Mouse (Mus musculus): ENCODE results near the gene Thrb. TPM values are rescaled to one million over a fixed set of nuclear protein-coding genes. Genes with fewer than 3 reads are reported as not detected.
A peak's percentile ranks its signal among the peaks of the same experiment; 100 is the strongest.

Gene Thrb
- polyA plus RNA-seq, 2 experiments, result 0.86 to 2.5 TPM

DNA sequence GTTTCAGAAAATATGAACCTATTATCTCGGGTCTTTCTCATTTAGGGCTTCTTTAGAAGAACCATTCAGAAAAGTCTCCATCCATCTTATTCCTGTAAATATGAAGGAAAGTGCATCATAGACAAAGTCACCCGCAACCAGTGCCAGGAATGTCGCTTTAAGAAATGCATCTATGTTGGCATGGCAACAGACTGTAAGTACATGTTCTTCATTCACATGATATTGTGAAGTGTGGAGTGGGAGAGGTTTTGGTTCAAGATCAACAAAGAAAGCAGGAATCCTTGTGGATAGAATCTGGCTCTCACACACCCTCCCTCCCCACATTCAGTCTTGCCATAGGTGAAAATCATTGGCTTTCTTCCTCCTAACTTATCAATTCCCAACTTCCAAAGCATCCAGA, 348.5 kb downstream of the Thrb start:
- TF ChIP-seq EP300 (IDR thresholded peaks at IDR 0.05; ENCODE audit: low read depth) (no peak), CTCF (IDR thresholded peaks at IDR 0.05; ENCODE audit: low read depth) (no peak)
- Histone ChIP-seq H3K4me3 (ENCODE audit: insufficient read depth in 1 of 2, low read depth in 2 of 2, low read length in 2 of 2) (no peak overlapping the region), H3K9ac (replicated peaks) (no peak overlapping the region), H3K27me3 (ENCODE audit: control insufficient read depth, insufficient read depth, low read length) (no peaks in the 10 kb centered on the region), H3K27ac (no peak overlapping the region), H3K9me3 (ENCODE audit: control insufficient read depth, low read length) (no peaks in the 10 kb centered on the region), H3K36me3 (replicated peaks; ENCODE audit: control insufficient read depth, insufficient read depth, low read depth) (no peaks in the 10 kb centered on the region), H3K4me1 (replicated peaks; ENCODE audit: control insufficient read depth in 2 of 2, insufficient read depth in 2 of 2, low read length in 1 of 2) (no peaks in the 10 kb centered on the region), H3K4me2 (ENCODE audit: low read depth) (no peak overlapping the region)
- no peak for DNase-seq (ENCODE audit: low read depth in 3 of 3, low spot score in 3 of 3)
- 58% methylated on average over 3 of the region's 3 CpGs for WGBS (ENCODE audit: insufficient replicate concordance)
- ATAC-seq (ENCODE audit: insufficient read depth), result no peak

DNA sequence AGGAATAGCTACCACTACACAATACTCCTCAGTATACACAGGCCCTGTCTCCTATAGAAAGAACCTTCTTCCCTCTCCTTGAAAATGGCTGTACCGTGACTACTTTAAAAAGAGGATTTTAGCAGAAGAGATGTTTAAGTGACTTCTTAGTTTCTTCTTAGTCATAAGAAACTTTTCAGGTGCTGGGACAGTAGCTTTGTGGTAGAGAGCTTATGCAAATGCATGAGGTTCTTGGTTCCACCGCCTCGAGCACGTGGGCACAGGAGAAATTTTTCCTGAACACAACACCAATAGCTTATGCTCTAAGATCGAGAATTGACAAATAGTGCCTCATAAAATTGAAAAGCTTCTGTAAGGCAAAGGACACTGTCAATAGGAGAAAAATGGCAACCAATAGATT, 356.5 kb downstream of the Thrb start:
- no peak overlapping the region for H3K4me3 ChIP-seq (ENCODE audit: insufficient read depth in 1 of 2, low read depth in 2 of 2, low read length in 2 of 2)
- H3K9me3 ChIP-seq (ENCODE audit: control insufficient read depth, low read length), result no peaks in the 10 kb centered on the region
- no peak overlapping the region for H3K27ac ChIP-seq
- H3K27me3 ChIP-seq (ENCODE audit: control insufficient read depth, insufficient read depth, low read length), result no peaks in the 10 kb centered on the region
- TF ChIP-seq EP300 (IDR thresholded peaks at IDR 0.05; ENCODE audit: low read depth) (no peak), CTCF (IDR thresholded peaks at IDR 0.05; ENCODE audit: low read depth) (no peak)
- no peaks in the 10 kb centered on the region for H3K36me3 ChIP-seq (replicated peaks; ENCODE audit: control insufficient read depth, insufficient read depth, low read depth)
- no peak for ATAC-seq (ENCODE audit: insufficient read depth)
- DNase-seq (ENCODE audit: low read depth in 3 of 3, low spot score in 3 of 3), result no peak
- 64% methylated on average over 5 of the region's 5 CpGs for WGBS (ENCODE audit: insufficient replicate concordance)
- no peak overlapping the region for H3K4me2 ChIP-seq (ENCODE audit: low read depth)
- no peaks in the 10 kb centered on the region for H3K4me1 ChIP-seq (replicated peaks; ENCODE audit: control insufficient read depth in 2 of 2, insufficient read depth in 2 of 2, low read length in 1 of 2)
- no peak overlapping the region for H3K9ac ChIP-seq (replicated peaks)

DNA sequence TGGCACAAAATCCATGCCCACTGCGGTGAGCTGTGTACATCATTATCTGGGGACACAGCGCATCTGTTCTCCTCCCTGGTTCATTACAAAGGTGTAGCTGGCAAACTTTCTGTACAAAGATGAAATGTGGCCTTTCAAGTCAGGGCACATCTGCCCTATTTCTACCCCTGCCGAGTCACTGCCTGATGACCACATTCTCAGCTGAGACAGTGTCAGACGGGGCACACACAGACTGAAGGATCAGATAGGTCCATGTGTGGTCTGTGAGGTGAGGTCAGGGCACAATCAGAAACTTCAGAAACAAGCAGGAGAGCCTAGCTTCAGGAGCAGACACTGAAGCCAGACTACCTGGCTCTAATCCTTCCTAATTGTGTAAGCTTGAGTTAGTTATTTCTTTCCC, 360.1 kb downstream of the Thrb start:
- no peaks in the 10 kb centered on the region for H3K36me3 ChIP-seq (replicated peaks; ENCODE audit: control insufficient read depth, insufficient read depth, low read depth)
- 53% methylated on average over 4 of the region's 4 CpGs for WGBS (ENCODE audit: insufficient replicate concordance)
- H3K4me2 ChIP-seq (ENCODE audit: low read depth), result no peak overlapping the region
- H3K27me3 ChIP-seq (ENCODE audit: control insufficient read depth, insufficient read depth, low read length), result no peaks in the 10 kb centered on the region
- H3K9me3 ChIP-seq (ENCODE audit: control insufficient read depth, low read length), result no peaks in the 10 kb centered on the region
- TF ChIP-seq EP300 (IDR thresholded peaks at IDR 0.05; ENCODE audit: low read depth) (no peak), CTCF (IDR thresholded peaks at IDR 0.05; ENCODE audit: low read depth) (no peak)
- no peak for ATAC-seq (ENCODE audit: insufficient read depth)
- H3K27ac ChIP-seq, result no peak overlapping the region
- no peak for DNase-seq (ENCODE audit: low read depth in 3 of 3, low spot score in 3 of 3)
- H3K9ac ChIP-seq (replicated peaks), result no peak overlapping the region
- no peaks in the 10 kb centered on the region for H3K4me1 ChIP-seq (replicated peaks; ENCODE audit: control insufficient read depth in 2 of 2, insufficient read depth in 2 of 2, low read length in 1 of 2)
- no peak overlapping the region for H3K4me3 ChIP-seq (ENCODE audit: insufficient read depth in 1 of 2, low read depth in 2 of 2, low read length in 2 of 2)

- Histone ChIP-seq H3K4me2 (ENCODE audit: low read depth) (no peak overlapping the region), H3K9ac (replicated peaks) (no peak overlapping the region), H3K4me1 (replicated peaks; ENCODE audit: control insufficient read depth in 2 of 2, insufficient read depth in 2 of 2, low read length in 1 of 2) (no peaks in the 10 kb centered on the region), H3K4me3 (ENCODE audit: insufficient read depth in 1 of 2, low read depth in 2 of 2, low read length in 2 of 2) (no peak overlapping the region), H3K27ac (no peak overlapping the region), H3K9me3 (ENCODE audit: control insufficient read depth, low read length) (no peaks in the 10 kb centered on the region), H3K36me3 (replicated peaks; ENCODE audit: control insufficient read depth, insufficient read depth, low read depth) (no peaks in the 10 kb centered on the region), H3K27me3 (ENCODE audit: control insufficient read depth, insufficient read depth, low read length) (no peaks in the 10 kb centered on the region)
- DNase-seq (ENCODE audit: low read depth in 3 of 3, low spot score in 3 of 3) (no peak), ATAC-seq (ENCODE audit: insufficient read depth) (no peak)
- 55% methylated on average over 3 of the region's 3 CpGs for WGBS (ENCODE audit: insufficient replicate concordance)
- no peak for TF ChIP-seq EP300 (IDR thresholded peaks at IDR 0.05; ENCODE audit: low read depth)
- no peak for TF ChIP-seq CTCF (IDR thresholded peaks at IDR 0.05; ENCODE audit: low read depth)
Measured at GRCm38 (mm10) chr14:18020636-18021035, 360.6 kb downstream of the Thrb start.

DNA sequence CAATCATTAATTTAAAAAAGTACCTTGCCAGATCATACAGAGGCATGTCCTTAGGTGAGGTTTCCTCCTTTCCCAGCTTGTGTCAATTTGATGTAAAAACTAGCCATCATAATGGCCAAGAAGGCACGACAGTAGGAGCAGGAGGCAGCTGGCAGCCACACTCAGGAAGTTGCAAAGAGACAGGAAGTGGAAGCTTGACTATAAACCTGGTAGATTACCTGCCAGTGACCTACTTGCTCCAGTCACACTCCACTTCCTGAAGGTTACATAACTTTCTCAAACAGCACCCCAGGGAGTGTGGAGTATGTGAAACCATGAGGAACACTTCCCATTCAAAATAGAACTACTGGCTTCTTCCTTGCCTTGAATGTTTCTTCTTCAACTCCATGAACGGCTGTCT, 361.7 kb downstream of the Thrb start:
- Histone ChIP-seq H3K27me3 (ENCODE audit: control insufficient read depth, insufficient read depth, low read length) (no peaks in the 10 kb centered on the region), H3K36me3 (replicated peaks; ENCODE audit: control insufficient read depth, insufficient read depth, low read depth) (no peaks in the 10 kb centered on the region), H3K4me2 (ENCODE audit: low read depth) (no peak overlapping the region), H3K4me1 (replicated peaks; ENCODE audit: control insufficient read depth in 2 of 2, insufficient read depth in 2 of 2, low read length in 1 of 2) (no peaks in the 10 kb centered on the region), H3K9ac (replicated peaks) (no peak overlapping the region), H3K4me3 (ENCODE audit: insufficient read depth in 1 of 2, low read depth in 2 of 2, low read length in 2 of 2) (no peak overlapping the region), H3K27ac (no peak overlapping the region), H3K9me3 (ENCODE audit: control insufficient read depth, low read length) (no peaks in the 10 kb centered on the region)
- no peak for TF ChIP-seq CTCF (IDR thresholded peaks at IDR 0.05; ENCODE audit: low read depth)
- no peak for TF ChIP-seq EP300 (IDR thresholded peaks at IDR 0.05; ENCODE audit: low read depth)
- 17% methylated on average over 2 of the region's 2 CpGs for WGBS (ENCODE audit: insufficient replicate concordance)
- DNase-seq (ENCODE audit: low read depth in 3 of 3, low spot score in 3 of 3) (no peak), ATAC-seq (ENCODE audit: insufficient read depth) (no peak)

DNA sequence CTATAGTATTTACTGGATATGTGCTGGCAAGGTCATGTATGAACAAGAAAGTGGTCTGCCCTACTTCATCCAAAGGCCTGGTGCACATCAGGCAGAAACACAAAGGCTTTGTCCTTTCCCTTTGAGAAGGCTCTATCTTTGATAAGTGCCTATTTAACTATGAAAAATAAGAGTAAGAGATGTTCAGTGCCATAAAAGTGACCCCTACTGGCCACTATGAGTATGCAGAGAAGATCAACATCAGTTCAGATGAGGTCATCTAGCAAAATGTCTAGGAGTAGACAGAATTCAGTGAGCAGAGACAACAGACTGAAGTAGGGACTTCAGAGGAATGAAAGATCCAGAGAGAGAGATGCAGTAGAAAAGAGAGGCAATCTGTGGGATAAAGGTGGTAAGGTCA, 362.3 kb downstream of the Thrb start:
- no peak overlapping the region for H3K4me3 ChIP-seq (ENCODE audit: insufficient read depth in 1 of 2, low read depth in 2 of 2, low read length in 2 of 2)
- H3K27ac ChIP-seq, result no peak overlapping the region
- H3K4me1 ChIP-seq (replicated peaks; ENCODE audit: control insufficient read depth in 2 of 2, insufficient read depth in 2 of 2, low read length in 1 of 2), result no peaks in the 10 kb centered on the region
- no peaks in the 10 kb centered on the region for H3K9me3 ChIP-seq (ENCODE audit: control insufficient read depth, low read length)
- H3K9ac ChIP-seq (replicated peaks), result no peak overlapping the region
- DNase-seq (ENCODE audit: low read depth in 3 of 3, low spot score in 3 of 3) (no peak), ATAC-seq (ENCODE audit: insufficient read depth) (no peak)
- no peaks in the 10 kb centered on the region for H3K27me3 ChIP-seq (ENCODE audit: control insufficient read depth, insufficient read depth, low read length)
- TF ChIP-seq EP300 (IDR thresholded peaks at IDR 0.05; ENCODE audit: low read depth), result no peak
- peak; percentile 13; the same call in 1 of the 2 replicates for TF ChIP-seq CTCF (IDR thresholded peaks at IDR 0.05; ENCODE audit: low read depth)
- no peaks in the 10 kb centered on the region for H3K36me3 ChIP-seq (replicated peaks; ENCODE audit: control insufficient read depth, insufficient read depth, low read depth)
- no peak overlapping the region for H3K4me2 ChIP-seq (ENCODE audit: low read depth)

All from liver, embryonic 14.5 days (tissue).